Mouse (Mus musculus) hindlimb bud, embryonic 11.5 days (tissue): Measurements from ENCODE around the gene Hax1.
A peak's percentile ranks its signal among the peaks of the same experiment; 100 is the strongest.

Experiments used
- DNase-seq: peaks from one replicate; pipeline ENCODE4 v3.0.0-alpha.2; 2012; ENCODE audit warnings: low read depth, low spot score; ENCODE audit errors: extremely low spot score

Hax1 gene

DNA sequence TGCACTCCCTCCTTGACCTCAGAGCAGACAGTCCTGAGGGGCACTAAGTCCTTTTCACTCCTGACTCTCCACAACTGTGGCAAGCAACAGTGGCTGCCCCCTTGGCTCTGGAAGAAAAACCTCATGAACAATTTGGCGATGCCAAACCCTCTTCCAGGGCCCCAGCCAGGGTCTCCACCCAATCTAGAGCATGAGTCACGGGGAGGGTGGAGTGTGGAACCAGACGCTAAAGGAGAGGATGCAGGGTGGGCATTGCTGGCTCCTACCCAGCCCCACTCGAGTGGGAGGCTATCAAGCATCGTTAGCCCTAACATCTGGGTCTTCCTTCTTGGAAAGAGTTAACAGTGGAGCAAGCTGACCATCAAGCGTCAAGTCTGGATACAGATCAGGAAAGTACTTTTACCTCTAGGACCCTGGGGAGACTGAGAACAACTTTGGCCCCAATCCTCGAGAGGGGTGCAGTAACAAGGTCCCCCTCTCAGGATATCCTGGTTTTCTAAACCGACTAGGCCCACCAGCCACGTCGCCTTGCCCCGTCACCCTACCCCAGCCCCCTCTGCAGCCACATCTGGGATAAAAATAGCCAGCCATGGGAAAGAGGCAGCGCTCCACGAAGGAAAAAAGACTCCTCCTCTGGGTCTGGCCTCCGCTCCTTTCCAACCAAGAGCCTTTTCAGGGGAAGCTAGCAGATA lies 36.4 kb downstream of the Hax1 start:
- no peak for DNase-seq

DNA sequence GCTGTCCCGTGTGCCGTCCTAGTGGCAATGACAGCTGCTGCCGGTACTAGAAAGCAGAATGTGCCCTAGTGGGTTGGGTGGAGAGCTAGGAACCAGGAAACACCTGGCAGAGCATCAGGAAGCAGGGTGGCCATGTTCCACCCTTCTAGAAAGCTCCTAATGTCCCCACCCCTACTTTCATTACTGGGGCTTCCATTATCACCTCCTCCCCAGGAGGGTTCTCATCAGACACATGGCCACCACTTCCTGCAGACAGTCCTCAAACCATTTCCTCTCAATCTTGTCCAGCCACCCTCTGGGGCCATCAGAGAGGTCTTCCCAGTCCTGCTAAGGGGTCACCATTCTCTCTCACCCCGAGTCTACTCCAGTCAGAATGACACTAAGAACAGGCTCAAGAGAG lies 37.1 kb downstream of the Hax1 start:
- DNase-seq = no peak

DNA sequence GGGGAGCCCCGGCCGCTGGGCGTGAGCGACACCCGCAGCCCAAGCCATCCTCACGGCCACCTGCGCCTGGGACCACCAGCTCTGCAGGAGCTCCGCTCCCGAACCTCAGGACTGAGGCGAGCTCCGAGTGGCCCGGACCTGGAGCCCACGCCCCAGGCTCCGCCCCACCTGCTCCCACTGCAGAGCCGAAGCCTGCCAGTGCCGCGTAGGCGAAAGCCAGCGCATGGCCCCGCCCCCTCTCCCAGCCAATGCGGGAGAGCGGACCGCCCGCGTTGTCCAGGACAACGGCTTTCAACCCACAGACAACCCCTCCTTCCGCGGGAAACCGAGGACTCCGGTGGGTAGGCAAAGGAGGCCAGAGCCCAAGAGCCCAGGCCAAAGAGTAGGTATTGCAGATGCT lies 38.1 kb downstream of the Hax1 start:
- DNase-seq = peak; percentile 47

DNA sequence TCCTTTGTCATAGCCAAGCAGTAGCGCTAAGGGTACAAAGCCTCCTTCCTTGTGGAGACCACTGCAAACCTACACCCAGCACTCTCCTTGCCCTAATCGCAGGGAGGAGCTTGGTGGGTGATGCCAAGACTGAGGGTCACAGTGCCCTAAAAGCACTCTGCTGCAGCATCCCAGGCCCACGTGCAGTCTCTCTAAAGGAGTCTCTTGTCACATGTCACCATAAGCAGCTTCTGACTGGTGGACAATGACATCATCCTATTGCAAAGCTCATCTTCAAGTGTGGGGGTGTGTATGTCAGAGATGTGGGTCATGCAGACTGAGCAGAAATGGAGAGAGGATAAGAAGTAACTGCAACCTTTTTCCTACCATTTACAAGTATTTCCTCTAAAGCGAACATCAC lies 39.1 kb downstream of the Hax1 start:
- no peak for DNase-seq

DNA sequence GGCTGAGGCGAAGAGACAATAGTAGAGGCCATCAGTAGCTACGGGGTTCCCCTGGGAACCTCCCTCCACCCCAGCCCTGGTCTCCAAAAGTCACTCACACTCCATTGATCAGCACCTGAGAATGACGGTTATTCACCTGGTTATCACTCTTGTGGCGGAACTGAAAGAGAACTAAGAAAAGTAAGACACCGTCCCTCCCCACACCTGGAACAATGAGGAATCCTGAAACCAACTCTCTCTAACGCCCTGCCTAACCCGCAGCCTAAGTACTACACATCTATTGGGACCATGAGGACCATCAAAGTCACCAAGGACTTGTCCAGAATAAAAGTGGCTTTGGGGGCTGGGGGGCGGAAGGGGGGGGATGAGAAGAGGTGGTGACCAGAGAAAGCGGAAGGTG lies 40.7 kb downstream of the Hax1 start:
- no peak for DNase-seq

DNA sequence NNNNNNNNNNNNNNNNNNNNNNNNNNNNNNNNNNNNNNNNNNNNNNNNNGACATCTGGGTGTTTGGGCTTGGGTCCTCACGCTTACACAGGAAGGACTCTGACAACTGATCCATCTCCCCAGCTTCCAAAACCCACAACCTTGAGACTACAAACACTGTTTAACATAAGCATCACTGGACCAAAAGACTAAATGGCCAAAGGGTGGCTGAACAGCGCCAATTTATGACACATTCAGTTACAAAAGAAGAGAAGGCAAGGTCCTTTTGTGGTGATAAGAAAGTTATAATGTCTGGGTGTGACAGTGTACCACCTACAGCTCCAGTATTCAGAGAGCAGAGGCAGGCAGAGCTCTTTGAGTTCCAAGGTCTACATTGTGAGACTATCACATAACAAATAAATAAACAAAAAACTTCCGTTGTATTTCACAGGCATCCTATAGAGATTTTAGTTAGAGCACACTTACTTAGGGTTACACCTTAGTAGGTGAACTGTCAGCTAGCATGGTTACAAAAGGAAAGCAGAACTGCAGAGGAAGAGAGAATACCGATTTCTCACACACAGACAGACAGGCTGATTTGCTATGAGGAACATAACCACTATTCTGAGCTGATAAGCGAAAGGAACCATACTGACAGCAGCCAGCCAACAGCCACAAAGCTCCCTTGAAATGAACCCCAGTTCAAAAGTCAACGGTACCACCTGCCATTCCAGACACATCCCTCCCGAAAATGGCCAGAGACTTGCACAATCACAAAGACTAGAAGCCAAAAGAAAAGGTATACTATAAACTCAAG lies 42.2 kb downstream of the Hax1 start:
- DNase-seq = no peak

DNA sequence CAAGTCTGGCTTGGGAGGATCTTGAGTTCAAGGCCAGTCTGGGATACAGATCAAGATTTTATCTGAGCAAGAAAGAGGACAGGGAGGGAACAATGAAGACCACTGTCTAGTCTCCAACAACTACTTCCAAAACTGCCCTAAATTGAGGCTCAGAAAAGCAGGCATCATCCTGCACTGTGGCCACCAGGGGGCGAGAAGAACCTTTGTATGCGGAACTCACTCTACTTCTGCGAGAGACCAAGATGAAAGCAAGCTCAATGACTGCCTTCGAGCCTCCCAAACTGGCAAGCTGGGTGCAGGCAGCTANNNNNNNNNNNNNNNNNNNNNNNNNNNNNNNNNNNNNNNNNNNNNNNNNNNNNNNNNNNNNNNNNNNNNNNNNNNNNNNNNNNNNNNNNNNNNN lies 45.2 kb downstream of the Hax1 start:
- DNase-seq = peak; percentile 42

DNA sequence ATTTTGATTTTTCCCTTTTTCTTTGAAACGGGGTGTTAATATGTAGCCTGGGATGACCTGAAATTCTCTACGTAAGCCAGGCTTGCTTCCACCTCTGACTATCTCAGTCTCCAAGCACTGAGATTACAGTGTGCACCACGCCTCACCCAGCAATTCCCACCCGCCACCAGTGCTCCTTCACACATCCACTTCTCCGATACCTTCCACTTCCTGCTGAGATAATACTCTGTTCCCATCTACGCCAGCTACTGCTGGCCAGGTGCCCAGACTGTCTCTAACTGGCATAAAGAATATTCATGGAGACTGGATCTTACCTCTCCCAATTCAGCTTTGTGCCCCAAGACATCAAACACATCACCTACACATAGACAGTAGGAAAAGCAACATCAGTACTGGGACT lies 49.9 kb downstream of the Hax1 start:
- DNase-seq = no peak

DNA sequence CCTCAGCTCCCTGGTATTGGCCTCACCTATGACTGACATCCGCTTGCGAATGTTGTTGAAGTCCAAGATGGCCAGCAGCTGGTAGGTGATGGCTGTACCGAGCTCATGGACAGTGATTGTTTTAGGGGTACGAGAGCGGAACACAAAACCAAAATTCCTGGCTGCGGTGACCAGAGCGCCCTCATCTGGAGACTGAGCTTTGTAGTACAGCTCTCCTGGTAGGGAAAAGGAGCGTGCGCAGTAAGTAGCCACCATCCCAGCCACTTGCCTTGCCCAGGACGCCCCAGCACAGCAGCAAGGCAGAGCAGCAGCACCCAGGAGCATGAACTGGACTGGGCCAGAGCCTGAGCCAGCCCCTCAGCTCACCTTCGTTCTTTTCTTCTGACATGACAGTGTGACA lies 50.6 kb downstream of the Hax1 start:
- no peak for DNase-seq
